Mouse (Mus musculus) liver, postnatal 0 days (tissue): Measurements from ENCODE around the gene Prkca. TPM values are rescaled to one million over a fixed set of nuclear protein-coding genes. Genes with fewer than 3 reads are reported as not detected.

Source experiments
- ATAC-seq: fragments of 200-750 bp; cut with Nextera tagmentation; 2 replicates; pipeline ENCODE4 v1.8.0; 2017; ENCODE audit warnings: mild to moderate bottlenecking, moderate library complexity
- DNase-seq: peaks from one replicate; pipeline ENCODE4 v3.0.0-alpha.2; 2016
- H3K27ac ChIP-seq: fragments of 300-500 bp; sonication (generic); 2 replicates; pipeline ENCODE4 v1.5.1; 2014; ENCODE audit warnings: antibody characterized with exemption, moderate library complexity, mild to moderate bottlenecking, low read depth
- H3K27me3 ChIP-seq: fragments of 300-500 bp; sonication (generic); 2 replicates; pipeline ENCODE4 v1.6.1; 2014; ENCODE audit warnings: low read length, control low read depth, mixed read lengths; ENCODE audit not compliant: insufficient read depth
- H3K36me3 ChIP-seq: fragments of 300-500 bp; sonication (generic); replicated peaks from 2 replicates; pipeline ENCODE4 v1.6.1; 2014; ENCODE audit warnings: mild to moderate bottlenecking, control low read depth, low read length, moderate library complexity, mixed read lengths; ENCODE audit not compliant: insufficient read depth
- H3K4me1 ChIP-seq: fragments of 300-500 bp; sonication (generic); 2 replicates; pipeline ENCODE4 v1.6.1; 2014; ENCODE audit warnings: antibody characterized with exemption, mild to moderate bottlenecking, control low read depth; ENCODE audit not compliant: insufficient read depth
- H3K4me2 ChIP-seq: fragments of 300-500 bp; sonication (generic); 2 replicates; pipeline ENCODE4 v1.6.1; 2014; ENCODE audit warnings: low read depth, mild to moderate bottlenecking, low read length, moderate library complexity, mixed read lengths
- H3K4me3 ChIP-seq: fragments of 300-500 bp; sonication (generic); 2 replicates; pipeline ENCODE4 v1.5.1; 2014; ENCODE audit warnings: low read depth, low read length
- H3K9ac ChIP-seq: fragments of 300-500 bp; sonication (generic); replicated peaks from 2 replicates; pipeline ENCODE4 v1.6.1; 2014; ENCODE audit warnings: mild to moderate bottlenecking, moderate library complexity
- H3K9me3 ChIP-seq: fragments of 300-500 bp; sonication (generic); 2 replicates; pipeline ENCODE4 v1.6.1; 2016; ENCODE audit warnings: mild to moderate bottlenecking, control low read depth, low read length, mixed read lengths
- CTCF ChIP-seq: sonication (generic); IDR thresholded peaks from 2 replicates; pipeline ENCODE4 v1.5.1; 2016; ENCODE audit warnings: antibody characterized with exemption, low read depth
- EP300 ChIP-seq: IDR thresholded peaks from 2 replicates; pipeline ENCODE4 v1.6.1; 2016; ENCODE audit warnings: antibody characterized with exemption, low read depth, mild to moderate bottlenecking
- WGBS: fragments of 180-500 bp; shearing (Covaris S2); extraction: QIAGEN DNeasy Blood & Tissue Kit; methylation state at CpG from one replicate; pipeline ENCODE4 v1.1.7; 2014; ENCODE audit not compliant: insufficient replicate concordance; 5-methylcytosine and 5-hydroxymethylcytosine counted together
- polyA plus RNA-seq: library from polyadenylated mRNA; unstranded; fragments of >200 nt; fragmentation: Nextera tagmentation; extraction: Ambion mirVana; gene quantifications from 2 replicates; pipeline ENCODE4 v1.2.1, GENCODE M21; 2015

The Prkca gene
- polyA plus RNA-seq, 1 experiment from 2014 or later: 3.0 TPM

DNA sequence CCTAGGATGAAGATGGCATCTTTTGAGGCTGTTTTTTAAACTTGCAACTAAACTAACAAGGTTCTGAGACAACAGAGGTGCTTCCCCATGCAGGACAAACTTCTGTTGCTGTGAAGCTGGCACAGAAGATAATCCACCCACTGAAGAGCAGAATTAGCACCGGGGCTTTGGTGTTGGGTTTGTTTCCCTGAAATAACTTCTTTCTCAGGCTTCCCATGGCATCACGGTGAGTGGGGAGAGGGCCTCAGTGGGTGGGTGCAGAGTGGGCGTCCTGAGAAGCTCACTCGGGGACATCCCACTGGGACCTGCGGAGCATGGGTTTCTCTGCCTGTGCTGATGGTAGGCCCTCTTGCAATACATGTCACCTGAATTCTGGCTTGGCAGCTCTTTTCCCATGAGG is 161.3 kb downstream of the Prkca start:
- no peak for TF ChIP-seq CTCF

DNA sequence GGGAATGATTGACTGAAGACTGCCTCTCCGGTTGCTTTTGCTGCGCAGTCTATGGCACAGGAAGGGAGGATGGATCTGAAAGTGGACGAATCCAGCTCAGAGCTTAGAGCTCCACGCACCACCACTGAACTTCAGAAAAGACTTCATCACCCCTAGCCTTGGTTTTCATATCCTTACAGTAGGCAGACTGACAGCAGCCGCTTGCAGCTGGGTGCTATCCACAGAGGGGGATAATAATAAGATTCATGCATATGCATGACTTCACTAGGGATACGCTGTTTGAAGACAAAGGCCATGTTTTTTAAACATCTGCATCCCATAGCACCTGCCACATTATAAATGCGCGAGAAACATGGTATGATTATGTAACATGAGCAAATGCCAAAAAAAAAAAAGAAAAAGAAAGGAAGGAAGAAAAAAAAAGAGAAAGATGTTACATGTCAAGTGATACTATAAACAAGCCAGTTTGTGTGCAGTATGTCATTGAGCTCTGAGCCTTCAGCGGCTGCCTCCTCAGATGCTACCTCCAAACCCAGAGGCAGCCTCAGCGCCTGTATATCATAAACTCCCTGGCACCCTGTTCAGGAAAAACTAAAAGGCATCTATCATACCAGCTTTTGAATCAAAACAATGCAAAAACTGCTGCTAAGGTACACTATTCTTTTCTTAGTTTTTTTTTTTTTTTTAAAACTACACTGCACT is 162.6 kb downstream of the Prkca start:
- H3K36me3 ChIP-seq: no peaks in the 10 kb centered on the region
- no peaks in the 10 kb centered on the region for H3K9me3 ChIP-seq
- ATAC-seq (no peak), DNase-seq (no peak)
- no peaks in the 10 kb centered on the region for H3K4me1 ChIP-seq
- WGBS: 82% methylated on average over 10 of the region's 10 CpGs
- H3K9ac ChIP-seq: no peak overlapping the region
- TF ChIP-seq CTCF (no peak), EP300 (no peak)
- no peaks in the 10 kb centered on the region for H3K27me3 ChIP-seq
- H3K4me3 ChIP-seq: no peak overlapping the region
- no peak overlapping the region for H3K4me2 ChIP-seq
- no peak overlapping the region for H3K27ac ChIP-seq

More for the DNA sequence above, 161.3 kb downstream of the Prkca start:
- H3K4me1 ChIP-seq: no peaks in the 10 kb centered on the region
- no peaks in the 10 kb centered on the region for H3K36me3 ChIP-seq
- no peak overlapping the region for H3K9ac ChIP-seq
- no peak for ATAC-seq
- H3K27ac ChIP-seq: no peak overlapping the region
- no peak overlapping the region for H3K4me2 ChIP-seq
- no peak overlapping the region for H3K4me3 ChIP-seq
- WGBS: 85% methylated on average over 5 of the region's 5 CpGs
- no peaks in the 10 kb centered on the region for H3K27me3 ChIP-seq
- no peaks in the 10 kb centered on the region for H3K9me3 ChIP-seq
- DNase-seq: no peak

GRCm38 (mm10) chr11:108178802-108179201 is 164.9 kb downstream of the Prkca start:
- no peaks in the 10 kb centered on the region for H3K36me3 ChIP-seq
- DNase-seq (no peak), ATAC-seq (no peak)
- no peaks in the 10 kb centered on the region for H3K27me3 ChIP-seq
- TF ChIP-seq CTCF (no peak), EP300 (no peak)
- H3K9ac ChIP-seq: no peak overlapping the region
- WGBS: 57% methylated on average over 5 of the region's 5 CpGs
- H3K4me1 ChIP-seq: no peaks in the 10 kb centered on the region
- H3K4me3 ChIP-seq: no peak overlapping the region
- H3K4me2 ChIP-seq: no peak overlapping the region
- no peaks in the 10 kb centered on the region for H3K9me3 ChIP-seq
- H3K27ac ChIP-seq: no peak overlapping the region

DNA sequence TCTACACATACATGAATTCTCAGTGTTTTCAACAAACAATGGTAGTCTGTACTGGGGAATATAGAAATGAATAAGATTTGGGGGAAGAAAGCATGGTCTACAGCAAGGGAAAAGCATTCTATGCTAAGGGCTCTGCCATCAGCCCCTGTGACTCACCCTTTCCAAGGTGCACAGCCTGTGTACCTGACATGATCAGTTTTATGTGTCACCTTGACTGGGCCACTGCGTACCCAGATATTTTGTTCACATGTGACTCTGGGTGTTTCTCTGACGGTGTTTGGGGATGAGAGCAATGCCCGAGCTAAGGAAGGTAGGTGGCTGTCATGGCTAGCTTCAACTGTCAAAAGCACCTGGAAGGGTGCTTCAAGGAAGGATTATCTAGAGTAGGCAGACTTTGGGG is 165.5 kb downstream of the Prkca start:
- Histone ChIP-seq H3K36me3 (no peaks in the 10 kb centered on the region), H3K9me3 (no peaks in the 10 kb centered on the region), H3K27me3 (no peaks in the 10 kb centered on the region), H3K4me1 (no peaks in the 10 kb centered on the region), H3K9ac (no peak overlapping the region), H3K27ac (no peak overlapping the region), H3K4me2 (no peak overlapping the region), H3K4me3 (no peak overlapping the region)
- DNase-seq (no peak), ATAC-seq (no peak)
- no peak for TF ChIP-seq EP300
- TF ChIP-seq CTCF: no peak
- WGBS: 93% methylated on average over 3 of the region's 3 CpGs

DNA sequence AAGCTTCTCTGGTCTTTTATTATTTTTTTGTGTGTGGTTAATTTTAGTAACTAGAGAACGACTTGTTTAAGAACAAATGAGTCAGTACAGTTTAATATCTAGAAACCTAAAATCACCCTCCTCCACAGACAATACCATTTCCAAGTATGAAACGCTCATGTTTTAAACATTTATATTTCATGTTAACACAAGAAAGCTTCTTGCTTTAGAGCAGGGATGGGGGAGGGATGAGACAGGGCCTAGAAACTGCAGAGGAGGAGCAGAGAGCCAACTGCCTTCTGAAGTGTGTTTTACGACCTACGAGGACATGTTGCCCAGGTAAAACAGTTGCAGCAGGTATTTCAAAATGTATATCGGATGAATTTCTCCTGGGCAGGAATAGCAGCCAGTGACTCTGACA is 167.0 kb downstream of the Prkca start:
- ATAC-seq: no peak
- Histone ChIP-seq H3K4me3 (no peak overlapping the region), H3K9ac (no peak overlapping the region), H3K27me3 (no peaks in the 10 kb centered on the region), H3K4me2 (no peak overlapping the region), H3K4me1 (no peaks in the 10 kb centered on the region), H3K9me3 (no peaks in the 10 kb centered on the region), H3K27ac (no peak overlapping the region), H3K36me3 (no peaks in the 10 kb centered on the region)
- no peak for TF ChIP-seq EP300
- TF ChIP-seq CTCF: no peak
- DNase-seq: no peak
- 78% methylated on average over 5 of the region's 5 CpGs for WGBS

DNA sequence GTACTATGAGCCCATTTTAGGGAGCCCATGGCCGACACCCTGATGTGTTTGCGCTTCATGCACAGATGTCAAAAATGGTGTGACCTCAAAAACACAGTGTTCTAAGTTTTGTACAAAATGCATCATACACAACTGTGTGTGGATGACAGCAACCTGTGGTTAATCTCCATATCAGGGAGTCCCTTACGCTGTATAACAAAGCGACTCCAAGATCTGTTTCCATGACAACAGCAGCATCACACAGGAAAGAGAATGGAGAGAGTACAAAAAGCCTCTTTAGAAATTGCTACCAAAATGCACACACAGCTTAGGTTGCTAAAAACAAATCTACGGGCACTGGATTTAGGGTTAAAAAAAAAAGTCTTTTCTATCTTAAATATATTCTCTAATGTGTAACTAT is 171.8 kb downstream of the Prkca start:
- Histone ChIP-seq H3K4me2 (no peak overlapping the region), H3K27me3 (no peaks in the 10 kb centered on the region), H3K4me1 (no peaks in the 10 kb centered on the region), H3K27ac (no peak overlapping the region), H3K4me3 (no peak overlapping the region), H3K36me3 (no peaks in the 10 kb centered on the region), H3K9ac (no peak overlapping the region), H3K9me3 (no peaks in the 10 kb centered on the region)
- TF ChIP-seq EP300: no peak
- TF ChIP-seq CTCF: no peak
- 83% methylated on average over 5 of the region's 5 CpGs for WGBS
- ATAC-seq (no peak), DNase-seq (no peak)

- Histone ChIP-seq H3K27ac (no peak overlapping the region), H3K4me3 (no peak overlapping the region), H3K9me3 (no peaks in the 10 kb centered on the region), H3K36me3 (no peaks in the 10 kb centered on the region), H3K27me3 (no peaks in the 10 kb centered on the region), H3K4me1 (no peaks in the 10 kb centered on the region), H3K4me2 (no peak overlapping the region), H3K9ac (no peak overlapping the region)
- ATAC-seq: no peak
- DNase-seq: no peak
- 85% methylated on average over 6 of the region's 6 CpGs for WGBS
- TF ChIP-seq EP300 (no peak), CTCF (no peak)
These were observed 172.5 kb downstream of the Prkca start for GRCm38 (mm10) chr11:108171260-108171659.
